Mouse (Mus musculus) megakaryocyte-erythroid progenitor cell, adult 5 weeks (primary cell): ENCODE results near the gene Cdc42ep5. TPM values are rescaled to one million over a fixed set of nuclear protein-coding genes. Genes with fewer than 3 reads are reported as not detected.

Experiments used
- polyA plus RNA-seq: library from polyadenylated mRNA; stranded (reverse); fragments of >175 nt; gene quantifications from 2 replicates; pipeline ENCODE4 v1.2.3, GENCODE M21; 2012

Gene Cdc42ep5
- polyA plus RNA-seq: 4.9 and 6.1 TPM in 2 replicates

GRCm38 (mm10) chr7:4164090-4164910 lies at the start of gene Cdc42ep5:
TSS of gene Cdc42ep5 (minus strand) at chr7:4164860.

GRCm38 (mm10) chr7:4150059-4150541 lies 14.6 kb downstream of the Cdc42ep5 start, which contains the start of gene Leng9:
TSS of gene Leng9 (minus strand) at chr7:4150374.

GRCm38 (mm10) chr7:4136771-4137531 lies 27.7 kb downstream of the Cdc42ep5 start, which contains the start of gene Leng8:
TSS of gene Leng8 (plus strand) at chr7:4137039.

GRCm38 (mm10) chr7:4119344-4119902 lies 45.2 kb downstream of the Cdc42ep5 start, which contains the start of gene Ttyh1:
TSS of gene Ttyh1 (plus strand) at chr7:4119408.

Other genes starting within 250 kb of the Cdc42ep5 start
- 0.05 and 0.13 TPM in 2 replicates for gene Lilra6, start 249.4 kb downstream of the Cdc42ep5 start, polyA plus RNA-seq
- 1.7 and 1.8 TPM in 2 replicates for gene Lair1, start 101.7 kb downstream of the Cdc42ep5 start, polyA plus RNA-seq
- gene Ttyh1, start 45.5 kb downstream of the Cdc42ep5 start, polyA plus RNA-seq: 0.32 and 0.53 TPM in 2 replicates
- 104 and 159 TPM in 2 replicates for gene Leng8, start 27.8 kb downstream of the Cdc42ep5 start, polyA plus RNA-seq
- 2.2 and 3.0 TPM in 2 replicates for gene Leng9, start 14.5 kb downstream of the Cdc42ep5 start, polyA plus RNA-seq
- gene Lilra5, start 72.9 kb upstream of the Cdc42ep5 start, polyA plus RNA-seq: not detected in 2 replicates
- gene Ncr1, start 172.9 kb upstream of the Cdc42ep5 start, polyA plus RNA-seq: 0.10 TPM in 1 of 2 replicates, not detected in the other
- gene Gp6, start 232.9 kb upstream of the Cdc42ep5 start, polyA plus RNA-seq: not detected in 2 replicates